Mouse (Mus musculus) embryonic facial prominence, embryonic 15.5 days (tissue): ENCODE measurements at regions not wholly inside any gene's neighbourhood (a gene's known extent, or its start where the extent isn't known, plus 50 kb on each side); places are given as distances from the start of the nearest gene placed in this dataset.
"Not testable (repeated sequence)": the region's sequence is repeated elsewhere in the genome, so short reads cannot be mapped to it uniquely, and the experiment has no call there.

Experiments used
- ATAC-seq: fragments of 200-750 bp; cut with Nextera tagmentation; 2 replicates; pipeline ENCODE4 v1.8.0; 2017; ENCODE audit warnings: low read depth, moderate TSS enrichment; ENCODE audit not compliant: insufficient number of reproducible peaks, low FRiP score, low TSS enrichment
- H3K27ac ChIP-seq: fragments of 300-500 bp; sonication (generic); replicated peaks from 2 replicates; pipeline ENCODE4 v1.5.1; 2015; ENCODE audit warnings: mild to moderate bottlenecking, inconsistent platforms
- H3K27me3 ChIP-seq: fragments of 300-500 bp; sonication (generic); 2 replicates; pipeline ENCODE4 v1.6.1; 2015; ENCODE audit warnings: inconsistent platforms
- H3K36me3 ChIP-seq: fragments of 300-500 bp; sonication (generic); 2 replicates; pipeline ENCODE4 v1.6.1; 2015; ENCODE audit warnings: mild to moderate bottlenecking, inconsistent platforms
- H3K4me1 ChIP-seq: fragments of 300-500 bp; sonication (generic); 2 replicates; pipeline ENCODE4 v1.6.1; 2015; ENCODE audit warnings: inconsistent platforms
- H3K4me2 ChIP-seq: fragments of 300-500 bp; sonication (generic); replicated peaks from 2 replicates; pipeline ENCODE4 v1.6.1; 2015; ENCODE audit warnings: mild to moderate bottlenecking, inconsistent platforms
- H3K4me3 ChIP-seq: fragments of 300-500 bp; sonication (generic); replicated peaks from 2 replicates; pipeline ENCODE4 v1.5.1; 2015; ENCODE audit warnings: mild to moderate bottlenecking, inconsistent platforms
- H3K9ac ChIP-seq: fragments of 300-500 bp; sonication (generic); 2 replicates; pipeline ENCODE4 v1.6.1; 2015; ENCODE audit warnings: inconsistent platforms
- H3K9me3 ChIP-seq: fragments of 300-500 bp; sonication (generic); replicated peaks from 2 replicates; pipeline ENCODE4 v1.6.1; 2016; ENCODE audit warnings: inconsistent platforms
- WGBS: fragments of 180-500 bp; shearing (Covaris S2); methylation state at CpG from one replicate; pipeline ENCODE4 v1.1.7; 2015; 5-methylcytosine and 5-hydroxymethylcytosine counted together

DNA sequence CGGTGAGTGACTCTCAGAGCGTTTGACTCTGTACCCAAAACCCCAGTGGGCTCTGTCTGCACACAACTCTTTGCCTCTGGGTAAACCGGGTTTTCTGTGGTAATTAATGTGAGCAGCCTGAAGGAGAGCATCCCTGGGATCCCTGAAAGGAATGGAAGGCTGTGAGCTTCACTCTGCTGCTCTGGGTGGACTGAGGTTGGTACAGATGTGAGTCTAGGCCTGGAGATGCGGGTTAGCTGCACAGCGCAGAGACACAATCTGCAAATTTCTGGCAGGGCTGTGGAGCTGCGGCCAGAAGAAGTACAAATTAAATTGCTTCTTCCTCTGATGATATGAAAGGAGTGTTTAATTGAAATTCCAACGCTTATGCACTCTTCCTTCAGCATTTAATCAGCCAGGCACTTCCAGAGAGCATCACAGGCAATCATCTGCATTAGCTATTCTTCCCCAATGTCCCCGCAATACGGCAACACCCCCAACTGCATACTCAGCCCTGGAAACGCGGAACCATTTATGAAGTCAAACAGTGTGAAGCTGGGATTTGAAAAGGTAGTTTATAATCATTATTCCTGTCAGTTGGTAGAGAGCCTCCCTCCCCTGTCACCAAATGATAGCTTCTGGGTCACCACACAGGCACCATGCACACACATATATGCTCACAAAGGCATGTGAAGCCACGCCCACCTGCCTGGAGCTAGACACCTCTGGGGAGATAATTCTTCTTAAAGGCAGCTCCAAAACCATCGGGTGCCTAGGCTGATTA lies 185.5 kb upstream of the Afdn start:
- no peak for ATAC-seq
- Histone ChIP-seq H3K27ac (no peak overlapping the region), H3K4me1 (no peaks in the 10 kb centered on the region), H3K9ac (no peak overlapping the region), H3K4me2 (no peak overlapping the region), H3K4me3 (no peak overlapping the region), H3K36me3 (no peaks in the 10 kb centered on the region), H3K27me3 (no peaks in the 10 kb centered on the region), H3K9me3 (no peaks in the 10 kb centered on the region)
- WGBS = 54% methylated on average over 13 of the region's 13 CpGs

DNA sequence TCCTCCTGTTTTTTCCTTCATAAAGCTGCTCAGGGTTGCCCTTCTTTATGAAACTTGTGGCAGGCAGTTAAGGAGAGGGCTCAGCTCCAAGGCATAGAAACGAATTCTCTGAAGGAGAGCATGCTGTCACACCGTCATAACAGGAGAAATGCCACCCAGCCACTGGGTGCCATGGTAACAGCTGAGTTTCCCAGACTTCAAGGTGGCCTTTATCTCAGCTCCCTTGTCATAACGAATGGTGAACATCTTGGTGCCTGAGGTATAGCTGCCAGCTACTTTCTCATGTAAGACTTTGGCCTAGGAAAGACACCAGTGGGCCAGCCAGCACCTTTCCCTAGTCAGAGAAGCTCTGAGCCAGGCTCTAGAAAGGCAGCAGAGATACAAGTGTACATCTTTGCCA lies 182.5 kb upstream of the Afdn start:
- H3K9me3 ChIP-seq = no peaks in the 10 kb centered on the region
- H3K27ac ChIP-seq = no peak overlapping the region
- H3K4me1 ChIP-seq = no peaks in the 10 kb centered on the region
- no peak overlapping the region for H3K4me2 ChIP-seq
- 55% methylated on average over 3 of the region's 3 CpGs for WGBS
- ATAC-seq = no peak
- H3K27me3 ChIP-seq = no peaks in the 10 kb centered on the region
- no peak overlapping the region for H3K9ac ChIP-seq
- H3K36me3 ChIP-seq = no peaks in the 10 kb centered on the region
- H3K4me3 ChIP-seq = no peak overlapping the region

DNA sequence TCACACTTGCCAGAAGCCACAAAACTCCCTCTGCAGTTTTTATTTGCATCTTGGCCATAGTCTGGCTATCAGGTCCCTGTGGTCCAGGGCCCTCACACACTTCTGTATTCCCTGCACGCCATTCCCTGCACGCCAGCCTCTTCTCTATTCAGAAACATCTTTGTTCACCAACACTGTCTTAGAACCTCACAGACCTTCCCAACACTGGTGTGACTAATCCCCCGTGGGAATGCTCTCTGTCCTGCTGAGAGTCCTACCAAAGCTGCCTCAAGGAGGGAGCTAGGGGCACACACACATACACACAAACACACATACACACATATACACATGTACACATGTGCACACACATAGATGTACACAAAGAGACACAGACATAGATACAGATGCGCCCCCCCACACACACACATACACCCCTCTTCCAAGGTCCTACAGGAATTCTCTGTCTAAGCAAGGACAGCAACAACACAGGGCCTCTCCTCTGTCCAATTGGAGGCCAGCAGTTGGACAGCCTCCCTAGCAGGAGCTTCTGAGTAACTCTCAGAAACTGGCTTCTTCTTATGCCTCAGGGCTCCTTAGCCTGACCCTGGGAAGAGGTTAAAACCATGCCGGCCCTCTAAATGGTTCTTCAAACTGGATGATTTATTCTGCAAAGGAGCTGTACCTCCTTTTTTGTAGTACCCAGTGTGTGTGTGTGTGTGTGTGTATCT lies 179.0 kb upstream of the Afdn start:
- no peak for ATAC-seq
- no peaks in the 10 kb centered on the region for H3K9me3 ChIP-seq
- H3K36me3 ChIP-seq = no peaks in the 10 kb centered on the region
- no peak overlapping the region for H3K9ac ChIP-seq
- H3K4me1 ChIP-seq = no peaks in the 10 kb centered on the region
- H3K4me2 ChIP-seq = no peak overlapping the region
- no peak overlapping the region for H3K4me3 ChIP-seq
- H3K27me3 ChIP-seq = no peaks in the 10 kb centered on the region
- H3K27ac ChIP-seq = no peak overlapping the region
- WGBS = 61% methylated on average over 5 of the region's 5 CpGs

DNA sequence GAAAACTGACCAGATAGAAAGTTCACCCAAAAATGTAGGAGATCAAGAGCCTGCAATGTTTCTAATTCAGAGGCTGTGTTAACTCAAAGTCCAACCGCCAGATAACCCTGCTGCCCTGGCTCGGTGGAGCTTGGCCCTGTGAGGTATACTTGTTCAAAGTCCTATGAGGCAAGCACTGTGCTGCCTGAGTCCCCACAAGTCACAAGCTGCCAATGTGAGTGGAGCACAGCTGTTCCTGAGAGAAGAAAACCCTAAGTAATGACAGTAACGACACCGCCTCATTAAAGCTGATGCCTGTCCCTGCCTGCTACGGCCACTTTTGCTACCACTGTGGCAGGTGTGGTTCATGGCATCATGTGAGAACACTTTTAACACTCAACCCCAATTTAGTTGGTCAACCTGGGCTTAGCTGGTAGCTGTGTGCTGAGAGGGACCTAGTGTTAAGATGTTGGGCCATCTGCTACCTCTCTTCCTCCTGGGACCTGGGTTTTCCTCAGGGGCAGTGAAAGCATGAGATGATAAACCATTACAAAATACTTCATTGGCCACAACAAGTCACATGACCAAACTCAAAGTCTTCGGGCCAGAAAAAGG lies 178.2 kb upstream of the Afdn start:
- no peak overlapping the region for H3K27ac ChIP-seq
- 69% methylated on average over 6 of the region's 6 CpGs for WGBS
- no peaks in the 10 kb centered on the region for H3K4me1 ChIP-seq
- no peak for ATAC-seq
- H3K9me3 ChIP-seq = no peaks in the 10 kb centered on the region
- H3K4me2 ChIP-seq = no peak overlapping the region
- H3K36me3 ChIP-seq = no peaks in the 10 kb centered on the region
- no peaks in the 10 kb centered on the region for H3K27me3 ChIP-seq
- no peak overlapping the region for H3K4me3 ChIP-seq
- no peak overlapping the region for H3K9ac ChIP-seq

- no peaks in the 10 kb centered on the region for H3K27me3 ChIP-seq
- H3K4me2 ChIP-seq = no peak overlapping the region
- H3K9ac ChIP-seq = no peak overlapping the region
- 67% methylated on average over 9 of the region's 9 CpGs for WGBS
- no peaks in the 10 kb centered on the region for H3K4me1 ChIP-seq
- H3K27ac ChIP-seq = no peak overlapping the region
- no peak for ATAC-seq
- no peaks in the 10 kb centered on the region for H3K9me3 ChIP-seq
- H3K4me3 ChIP-seq = no peak overlapping the region
- H3K36me3 ChIP-seq = no peaks in the 10 kb centered on the region
These were observed 176.7 kb upstream of the Afdn start for GRCm38 (mm10) chr17:13583475-13584233.

DNA sequence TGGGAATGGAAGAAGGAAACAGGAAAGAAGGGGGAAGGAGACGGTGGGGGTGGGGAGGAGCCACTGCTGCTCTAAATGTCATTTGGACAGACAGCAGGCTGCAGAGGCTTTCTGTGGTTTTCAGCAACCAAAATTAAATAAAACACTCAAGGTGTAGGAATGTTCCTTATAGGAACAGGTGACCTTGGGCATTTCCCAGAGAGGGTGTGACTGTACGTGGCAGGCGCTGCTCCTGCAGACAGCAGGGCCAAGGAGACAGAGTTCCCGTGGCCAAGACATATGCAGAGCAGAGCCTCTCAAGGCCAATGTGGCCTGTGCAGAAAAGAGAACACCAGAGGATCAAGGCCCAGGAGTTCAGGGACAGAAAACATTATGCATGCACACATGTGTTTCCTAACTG lies 175.9 kb upstream of the Afdn start:
- WGBS = 73% methylated on average over 4 of the region's 4 CpGs
- Histone ChIP-seq H3K9ac (no peak overlapping the region), H3K4me3 (no peak overlapping the region), H3K4me1 (no peaks in the 10 kb centered on the region), H3K9me3 (no peaks in the 10 kb centered on the region), H3K27ac (no peak overlapping the region), H3K27me3 (no peaks in the 10 kb centered on the region), H3K36me3 (no peaks in the 10 kb centered on the region), H3K4me2 (no peak overlapping the region)
- no peak for ATAC-seq

- H3K36me3 ChIP-seq, H3K4me3 ChIP-seq, H3K27ac ChIP-seq, H3K27me3 ChIP-seq, ATAC-seq, H3K4me2 ChIP-seq, H3K9ac ChIP-seq, H3K9me3 ChIP-seq, H3K4me1 ChIP-seq: not testable (repeated sequence)
- WGBS = 77% methylated on average over 1 of the region's 1 CpGs
These were observed 170.0 kb upstream of the Afdn start for GRCm38 (mm10) chr17:13590240-13590837.
